Mouse (Mus musculus) heart, embryonic 12.5 days (tissue): ENCODE data around the gene Sars. TPM values are rescaled to one million over a fixed set of nuclear protein-coding genes. Genes with fewer than 3 reads are reported as not detected.

ENCODE experiments used
- ATAC-seq: fragments of 200-750 bp; cut with Nextera tagmentation; 2 replicates; pipeline ENCODE4 v1.8.0; 2017; ENCODE audit warnings: moderate TSS enrichment, moderate library complexity; ENCODE audit not compliant: insufficient number of reproducible peaks, low FRiP score
- H3K27ac ChIP-seq: fragments of 300-500 bp; sonication (generic); 2 replicates; pipeline ENCODE4 v1.5.1; 2016; ENCODE audit warnings: mild to moderate bottlenecking, moderate library complexity; ENCODE audit not compliant: poor library complexity, severe bottlenecking
- H3K27me3 ChIP-seq: fragments of 300-500 bp; sonication (generic); replicated peaks from 2 replicates; pipeline ENCODE4 v1.6.1; 2016; ENCODE audit warnings: mild to moderate bottlenecking, moderate library complexity
- H3K36me3 ChIP-seq: fragments of 300-500 bp; sonication (generic); 2 replicates; pipeline ENCODE4 v1.6.1; 2016; ENCODE audit warnings: mild to moderate bottlenecking, moderate library complexity
- H3K4me1 ChIP-seq: fragments of 300-500 bp; sonication (generic); replicated peaks from 2 replicates; pipeline ENCODE4 v1.6.1; 2016; ENCODE audit warnings: mild to moderate bottlenecking
- H3K4me2 ChIP-seq: fragments of 300-500 bp; sonication (generic); 2 replicates; pipeline ENCODE4 v1.6.1; 2016; ENCODE audit warnings: mild to moderate bottlenecking, moderate library complexity
- H3K4me3 ChIP-seq: fragments of 300-500 bp; sonication (generic); 2 replicates; pipeline ENCODE4 v1.5.1; 2016; ENCODE audit warnings: mild to moderate bottlenecking
- H3K9ac ChIP-seq: fragments of 300-500 bp; sonication (generic); 2 replicates; pipeline ENCODE4 v1.6.1; 2016; ENCODE audit warnings: mild to moderate bottlenecking, moderate library complexity
- H3K9me3 ChIP-seq: fragments of 300-500 bp; sonication (generic); replicated peaks from 2 replicates; pipeline ENCODE4 v1.6.1; 2016; ENCODE audit warnings: mild to moderate bottlenecking, moderate library complexity
- WGBS: fragments of 180-500 bp; shearing (Covaris S2); methylation state at CpG from one replicate; pipeline ENCODE4 v1.1.7; 2016; 5-methylcytosine and 5-hydroxymethylcytosine counted together
- polyA plus RNA-seq: library from polyadenylated mRNA; unstranded; fragments of >200 nt; fragmentation: Nextera tagmentation; extraction: Ambion mirVana; gene quantifications from 2 replicates; pipeline ENCODE4 v1.2.1, GENCODE M21; 2016

The Sars gene
- polyA plus RNA-seq, 1 experiment from 2014 or later, result 95.8 TPM

DNA sequence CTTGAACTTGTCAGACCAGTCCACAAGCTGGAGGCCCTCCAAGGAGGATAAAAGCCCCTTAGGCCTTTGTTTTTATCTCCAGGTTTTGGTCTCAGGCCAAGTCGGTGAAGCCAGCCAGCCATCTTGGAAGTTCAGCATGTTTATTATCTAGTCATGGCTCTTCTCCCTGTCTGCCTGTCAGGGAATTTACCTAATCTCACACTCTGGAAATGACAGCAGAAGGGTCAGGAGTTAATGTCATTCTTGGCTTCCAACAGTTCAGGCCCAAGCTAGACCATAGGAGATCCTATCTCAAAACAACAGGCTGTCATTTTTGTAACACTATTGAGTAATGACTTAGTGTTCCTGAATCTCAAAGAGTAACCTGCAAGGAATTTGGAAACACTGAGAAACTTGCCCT lies 9.2 kb upstream of the Sars start:
- H3K4me2 ChIP-seq, result no peak overlapping the region
- no peak overlapping the region for H3K27ac ChIP-seq
- no peaks in the 10 kb centered on the region for H3K27me3 ChIP-seq
- no peaks in the 10 kb centered on the region for H3K36me3 ChIP-seq
- no peaks in the 10 kb centered on the region for H3K9me3 ChIP-seq
- H3K4me3 ChIP-seq, result no peak overlapping the region
- no peak for ATAC-seq
- peaks cover 7% of the 10 kb centered on the region; the same call in 1 of the 2 replicates for H3K4me1 ChIP-seq
- WGBS, result 61% methylated on average over 1 of the region's 1 CpGs
- H3K9ac ChIP-seq, result no peak overlapping the region

DNA sequence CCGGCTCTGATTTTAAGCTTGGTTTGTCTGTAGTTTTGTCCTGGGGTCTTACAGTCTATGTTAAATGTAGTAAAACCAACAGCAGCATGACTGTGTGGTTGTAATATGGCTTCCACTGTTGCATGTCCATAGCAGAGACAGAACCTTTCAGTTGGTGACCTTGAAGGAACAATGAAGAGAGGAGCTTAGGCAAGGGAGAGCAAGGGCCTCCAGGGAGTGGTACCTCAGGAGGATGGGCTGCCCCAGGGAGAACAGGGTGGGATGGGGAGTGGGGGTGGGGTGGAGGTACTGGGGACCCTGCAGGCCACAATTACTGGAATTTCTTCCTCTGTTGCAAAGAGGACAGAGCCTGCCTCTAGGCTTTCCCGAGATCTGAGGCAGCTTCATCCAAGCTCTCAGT lies 7.0 kb upstream of the Sars start:
- no peak overlapping the region for H3K4me3 ChIP-seq
- 0 out of 2 replicates have a peak, but pooled peaks cover 3% of the 10 kb centered on the region for H3K4me1 ChIP-seq
- WGBS, result 84% methylated on average over 2 of the region's 2 CpGs
- no peak for ATAC-seq
- no peak overlapping the region for H3K4me2 ChIP-seq
- no peaks in the 10 kb centered on the region for H3K9me3 ChIP-seq
- no peak overlapping the region for H3K9ac ChIP-seq
- peaks cover 10% of the 10 kb centered on the region; the same call in 1 of the 2 replicates for H3K27me3 ChIP-seq
- no peaks in the 10 kb centered on the region for H3K36me3 ChIP-seq
- no peak overlapping the region for H3K27ac ChIP-seq

DNA sequence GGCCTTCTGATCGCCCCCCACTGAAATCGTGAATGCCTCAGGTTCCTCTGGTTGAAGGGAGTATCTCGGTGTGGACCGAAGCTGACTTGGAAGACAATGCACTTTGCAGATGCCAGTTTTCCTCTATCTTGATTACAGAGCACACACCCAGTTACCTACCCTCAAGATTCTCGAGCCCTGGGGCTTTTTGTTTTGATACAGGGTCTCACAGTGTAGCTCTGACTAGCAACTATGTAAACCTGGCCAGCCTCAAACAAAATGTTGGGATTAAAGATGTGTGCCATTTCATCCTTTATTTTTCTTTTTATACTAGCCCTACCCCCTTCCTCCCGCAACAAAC lies 327 bp upstream of the Sars start:
- WGBS, result 14% methylated on average over 6 of the region's 6 CpGs
- Histone ChIP-seq H3K9ac (peak overlapping the region; percentile 89), H3K4me2 (peak overlapping the region; percentile 87), H3K9me3 (no peaks in the 10 kb centered on the region), H3K27me3 (peaks cover 10% of the 10 kb centered on the region; the same call in 1 of the 2 replicates), H3K4me3 (peak overlapping the region; percentile 81), H3K4me1 (peaks cover 14% of the 10 kb centered on the region), H3K27ac (0 out of 2 replicates have a peak overlapping the region, but pooled peaks have one; percentile 20), H3K36me3 (no peaks in the 10 kb centered on the region)
- ATAC-seq, result peak; percentile 7; the same call in 1 of the 2 replicates

DNA sequence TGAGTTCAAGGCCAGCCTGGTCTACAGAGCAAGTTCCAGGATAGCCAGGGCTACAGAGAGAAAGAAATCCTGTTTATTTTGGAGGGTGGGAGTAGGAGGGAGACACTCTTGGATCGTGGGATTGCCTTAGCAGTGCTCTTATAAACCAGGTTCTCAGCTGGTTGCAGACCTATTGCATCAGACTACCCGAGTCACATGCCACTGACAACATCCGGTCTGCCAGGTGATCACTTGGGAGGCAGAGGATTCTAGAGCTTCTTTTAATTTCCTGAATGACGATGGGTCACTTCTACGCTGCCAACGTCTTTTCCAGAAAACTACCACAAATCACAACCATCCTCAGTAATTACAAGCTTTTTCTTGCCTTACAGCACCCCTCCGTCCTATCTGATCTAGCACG lies 980 bp downstream of the Sars start:
- Histone ChIP-seq H3K4me2 (peak overlapping the region; percentile 87), H3K4me1 (peaks cover 14% of the 10 kb centered on the region), H3K27me3 (peaks cover 9% of the 10 kb centered on the region; the same call in 1 of the 2 replicates), H3K9ac (peak overlapping the region; percentile 89), H3K4me3 (peak overlapping the region; percentile 81), H3K27ac (peak overlapping the region; percentile 86), H3K36me3 (peaks cover 7% of the 10 kb centered on the region), H3K9me3 (no peaks in the 10 kb centered on the region)
- peak; percentile 51; the same call in 1 of the 2 replicates for ATAC-seq
- 14% methylated on average over 8 of the region's 8 CpGs for WGBS

DNA sequence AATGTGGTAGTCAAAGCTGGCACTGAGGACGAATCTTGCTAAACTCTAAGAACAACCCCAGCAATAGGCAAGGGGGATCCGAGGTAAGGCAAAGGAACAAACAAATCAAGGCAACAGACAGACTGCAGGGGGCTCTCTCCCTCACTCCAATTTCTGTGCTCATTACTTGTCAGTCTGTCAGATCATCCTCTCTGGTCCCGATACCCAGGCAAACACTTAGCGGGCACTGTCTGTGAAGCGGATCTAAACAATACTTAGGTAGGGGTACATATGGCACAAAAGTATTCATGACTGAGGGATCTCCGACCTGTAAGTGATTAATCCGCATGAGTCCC lies 8.7 kb downstream of the Sars start:
- 87% methylated on average over 7 of the region's 7 CpGs for WGBS
- Histone ChIP-seq H3K4me3 (no peak overlapping the region), H3K27me3 (no peaks in the 10 kb centered on the region), H3K4me2 (no peak overlapping the region), H3K9ac (no peak overlapping the region), H3K4me1 (peaks cover 6% of the 10 kb centered on the region; the same call in 1 of the 2 replicates), H3K9me3 (no peaks in the 10 kb centered on the region), H3K27ac (peak overlapping the region; percentile 28; the same call in 1 of the 2 replicates), H3K36me3 (peaks cover 65% of the 10 kb centered on the region)
- ATAC-seq, result no peak

DNA sequence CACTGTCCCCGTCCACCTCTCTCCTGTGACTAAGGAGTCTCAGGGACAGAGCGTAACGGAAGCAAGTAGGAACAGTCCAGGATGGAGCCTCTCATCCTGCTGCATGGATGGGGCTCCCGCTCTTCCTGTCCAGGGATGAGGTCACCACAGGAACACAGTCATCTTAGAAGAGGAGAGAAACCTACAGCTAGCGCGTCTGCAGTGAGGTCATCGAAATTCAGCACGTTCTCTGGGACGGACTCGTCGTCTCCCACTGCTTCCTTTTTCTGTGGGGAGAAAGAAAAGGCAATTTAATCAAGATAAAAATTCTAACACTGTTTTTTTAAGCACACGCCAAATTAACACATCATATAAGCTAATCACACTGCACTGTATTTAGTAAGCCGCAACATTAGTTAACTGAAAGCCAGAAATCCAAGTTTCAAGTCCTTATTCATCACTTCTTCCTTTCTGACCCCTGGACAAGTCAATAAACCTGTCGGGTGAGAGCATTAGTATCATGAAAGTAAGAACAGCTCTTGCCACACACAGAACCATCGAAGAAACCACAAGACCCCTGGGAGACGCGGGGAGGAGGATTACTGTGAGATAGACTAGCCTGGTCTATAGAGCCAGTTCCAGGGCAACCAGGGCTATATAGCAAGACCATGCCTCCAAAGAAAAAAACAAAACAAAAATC lies 9.2 kb downstream of the Sars start:
- Histone ChIP-seq H3K27ac (peak overlapping the region; percentile 62), H3K4me3 (no peak overlapping the region), H3K9ac (no peak overlapping the region), H3K4me1 (peaks cover 6% of the 10 kb centered on the region; the same call in 1 of the 2 replicates), H3K4me2 (no peak overlapping the region), H3K36me3 (peaks cover 70% of the 10 kb centered on the region), H3K27me3 (no peaks in the 10 kb centered on the region), H3K9me3 (no peaks in the 10 kb centered on the region)
- WGBS, result 69% methylated on average over 17 of the region's 17 CpGs
- ATAC-seq, result peak; percentile 73; the same call in 1 of the 2 replicates

DNA sequence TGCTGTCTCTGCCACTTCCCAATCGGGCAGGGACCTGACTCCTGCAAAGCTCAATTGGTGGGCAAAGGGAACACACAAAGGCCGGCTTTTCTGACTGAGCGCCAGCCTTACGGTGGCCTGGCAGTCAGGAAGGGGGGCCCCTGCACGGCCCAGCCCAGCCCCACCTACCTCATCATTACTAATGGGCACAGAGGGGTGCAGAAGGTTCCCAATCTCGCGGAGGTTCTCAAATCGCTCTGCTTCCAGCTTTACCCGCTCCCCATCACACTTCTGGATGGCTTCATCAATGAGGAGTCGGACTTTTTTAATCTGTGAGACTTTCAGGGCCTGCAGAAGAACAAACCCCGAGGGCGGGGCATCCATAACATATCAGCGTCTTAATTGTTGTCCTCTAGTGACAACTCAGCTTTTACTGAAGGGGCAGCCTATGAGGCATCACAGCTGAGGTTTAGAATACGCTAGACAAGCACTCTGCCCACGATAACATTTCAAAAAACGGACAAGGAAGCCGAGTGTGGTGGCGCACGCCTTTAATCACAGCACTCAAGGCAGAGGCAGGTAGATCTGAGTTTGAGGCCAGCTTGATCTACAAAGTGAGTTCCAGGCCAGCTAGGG lies 11.0 kb downstream of the Sars start:
- Histone ChIP-seq H3K9ac (no peak overlapping the region), H3K36me3 (peaks cover 80% of the 10 kb centered on the region), H3K27ac (no peak overlapping the region), H3K9me3 (no peaks in the 10 kb centered on the region), H3K4me2 (no peak overlapping the region), H3K4me3 (no peak overlapping the region), H3K4me1 (peaks cover 5% of the 10 kb centered on the region; the same call in 1 of the 2 replicates), H3K27me3 (no peaks in the 10 kb centered on the region)
- 62% methylated on average over 19 of the region's 19 CpGs for WGBS
- ATAC-seq, result 0 out of 2 replicates have a peak, but pooled peaks have one; percentile 10

DNA sequence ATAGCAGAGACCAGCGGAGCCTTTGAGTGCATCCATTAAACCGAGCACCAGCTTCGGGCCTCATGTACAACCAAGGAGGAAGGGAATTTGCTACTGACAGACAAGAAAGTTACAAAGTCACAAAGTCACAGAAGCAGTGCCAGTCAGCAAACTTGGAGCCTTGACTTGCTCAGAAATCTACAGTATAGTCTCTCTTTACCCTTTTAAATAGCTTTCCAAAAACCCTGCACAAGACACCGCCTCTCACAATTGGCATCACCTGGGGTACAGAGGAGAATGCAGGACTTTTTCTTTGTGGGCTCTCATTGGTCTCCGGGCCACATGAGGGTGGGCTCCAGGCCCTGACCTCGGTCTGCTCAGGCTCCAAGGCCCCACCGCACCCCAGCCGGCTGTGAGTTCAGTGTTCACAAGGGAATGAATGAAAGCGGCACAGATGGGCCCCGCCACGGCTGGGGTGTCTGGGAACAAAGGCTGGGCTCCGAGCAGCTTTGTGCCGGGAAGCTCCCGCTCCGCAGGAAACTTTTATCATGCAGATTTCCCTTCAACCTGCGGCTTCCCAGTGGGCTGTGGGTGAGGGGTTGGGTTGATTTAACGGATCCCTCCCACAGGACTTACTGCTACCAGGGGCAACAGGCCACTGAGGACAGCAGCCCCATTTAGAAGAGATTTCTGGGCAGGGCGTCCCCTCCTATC lies 11.7 kb downstream of the Sars start:
- 53% methylated on average over 18 of the region's 18 CpGs for WGBS

DNA sequence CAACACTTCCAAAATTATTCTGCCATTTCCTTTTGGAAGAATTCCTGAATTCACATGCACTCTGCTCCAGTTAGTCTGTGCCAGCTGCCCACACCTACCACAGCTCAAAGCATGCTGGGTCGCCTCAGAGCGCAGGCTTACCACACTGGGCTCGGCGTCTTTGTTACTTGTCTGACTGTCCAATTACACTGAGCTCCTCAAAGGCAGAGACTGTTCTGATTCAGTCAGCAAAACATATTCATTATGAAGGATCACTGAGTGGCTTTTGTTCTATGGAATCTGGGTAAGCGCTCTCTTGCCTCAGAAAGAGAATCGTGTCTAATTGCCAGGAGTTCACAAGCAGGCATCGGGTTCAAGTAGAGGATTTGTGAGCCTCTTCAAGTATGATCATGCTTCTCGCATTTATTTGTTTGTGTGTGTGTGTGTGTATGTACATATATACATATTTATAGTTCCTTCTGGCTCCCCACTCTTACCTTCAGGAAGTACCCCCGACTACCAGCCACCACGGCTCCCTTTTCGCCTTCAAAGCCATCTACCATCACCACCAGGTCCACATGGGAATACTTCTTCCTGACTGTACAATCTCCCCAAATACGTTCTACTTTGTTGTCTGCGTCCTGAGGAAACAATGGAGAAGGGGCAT lies 12.3 kb downstream of the Sars start:
- H3K4me3 ChIP-seq, result no peak overlapping the region
- no peaks in the 10 kb centered on the region for H3K27me3 ChIP-seq
- peaks cover 91% of the 10 kb centered on the region for H3K36me3 ChIP-seq
- peaks cover 3% of the 10 kb centered on the region; the same call in 1 of the 2 replicates for H3K4me1 ChIP-seq
- no peak overlapping the region for H3K27ac ChIP-seq
- H3K4me2 ChIP-seq, result no peak overlapping the region
- H3K9ac ChIP-seq, result no peak overlapping the region
- ATAC-seq, result no peak
- WGBS, result 89% methylated on average over 13 of the region's 13 CpGs
- no peaks in the 10 kb centered on the region for H3K9me3 ChIP-seq

More for the DNA sequence above, 11.7 kb downstream of the Sars start:
- H3K36me3 ChIP-seq, result peaks cover 84% of the 10 kb centered on the region
- no peak overlapping the region for H3K27ac ChIP-seq
- H3K9ac ChIP-seq, result no peak overlapping the region
- H3K9me3 ChIP-seq, result no peaks in the 10 kb centered on the region
- ATAC-seq, result 0 out of 2 replicates have a peak, but pooled peaks have one; percentile 36
- H3K27me3 ChIP-seq, result no peaks in the 10 kb centered on the region
- peaks cover 3% of the 10 kb centered on the region; the same call in 1 of the 2 replicates for H3K4me1 ChIP-seq
- no peak overlapping the region for H3K4me2 ChIP-seq
- no peak overlapping the region for H3K4me3 ChIP-seq

DNA sequence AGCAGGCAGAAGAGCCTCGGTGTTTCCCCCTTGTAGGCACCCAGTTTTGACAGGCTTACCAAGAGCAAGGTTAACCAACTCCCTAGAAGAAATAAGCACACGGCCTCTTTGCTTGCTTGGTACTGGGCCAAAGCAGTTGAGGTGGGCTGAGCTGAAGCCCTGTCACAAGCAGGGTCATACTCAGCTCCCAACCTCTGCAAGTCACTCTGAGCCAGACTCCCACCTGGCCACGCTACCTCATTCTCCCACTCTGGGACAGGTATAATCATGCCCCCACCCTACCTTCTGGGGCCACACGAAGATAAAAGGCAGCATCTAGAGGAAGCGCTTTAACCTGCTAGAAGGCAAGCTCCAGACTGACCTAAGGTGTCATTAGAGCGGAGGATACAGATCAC lies 19.4 kb downstream of the Sars start:
- peaks cover 56% of the 10 kb centered on the region for H3K36me3 ChIP-seq

More for the DNA sequence above, 19.4 kb downstream of the Sars start:
- ATAC-seq, result no peak
- Histone ChIP-seq H3K9ac (no peak overlapping the region), H3K4me2 (no peak overlapping the region), H3K27ac (no peak overlapping the region), H3K4me1 (peaks cover 12% of the 10 kb centered on the region), H3K27me3 (no peaks in the 10 kb centered on the region), H3K4me3 (no peak overlapping the region), H3K9me3 (no peaks in the 10 kb centered on the region)
- WGBS, result 82% methylated on average over 6 of the region's 6 CpGs
